Mouse (Mus musculus): ENCODE measurements at regions not wholly inside any gene's neighbourhood (a gene's known extent, or its start where the extent isn't known, plus 50 kb on each side); places are given as distances from the start of the nearest gene placed in this dataset.
A peak's percentile ranks its signal among the peaks of the same experiment; 100 is the strongest.

- DNase-seq (ENCODE audit: low spot score in 2 of 2) = peak; percentile 15 to 59
Measured at GRCm38 (mm10) chr2:73987441-73988105, 76.4 kb upstream of the Atp5g3 start.

GRCm38 (mm10) chr2:73985911-73986250 is 74.8 kb upstream of the Atp5g3 start:
- DNase-seq (ENCODE audit: low spot score in 2 of 2) = no peak

- no peak for DNase-seq (ENCODE audit: low spot score in 2 of 2)
Measured at GRCm38 (mm10) chr2:73985238-73985910, 74.2 kb upstream of the Atp5g3 start.

GRCm38 (mm10) chr2:73983166-73983565 is 72.0 kb upstream of the Atp5g3 start:
- no peak for DNase-seq (ENCODE audit: low spot score in 2 of 2)

DNA sequence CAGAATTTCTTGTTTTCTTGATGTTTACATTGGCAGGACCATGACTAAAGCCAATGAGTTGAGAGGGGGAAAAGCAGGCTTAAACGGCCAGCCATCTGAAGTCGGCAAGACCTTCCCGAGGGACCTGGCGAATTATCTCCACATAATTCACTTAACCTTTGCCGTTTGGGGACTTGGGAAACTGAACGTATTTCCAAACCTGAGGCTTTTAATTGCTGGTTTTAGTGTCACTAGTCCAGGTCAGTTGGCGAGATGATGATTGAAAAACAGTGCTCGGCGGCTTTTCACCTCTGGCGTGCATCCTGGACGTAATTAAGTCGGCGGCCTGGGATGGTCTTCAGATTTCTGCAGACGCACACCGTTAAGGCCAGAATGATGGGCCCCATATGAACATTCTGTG is 66.9 kb upstream of the Atp5g3 start:
- DNase-seq (ENCODE audit: low spot score in 2 of 2) = no peak

- no peak for DNase-seq (ENCODE audit: low spot score in 2 of 2)
Measured at GRCm38 (mm10) chr2:73973774-73974173, 62.6 kb upstream of the Atp5g3 start.

GRCm38 (mm10) chr2:73967618-73968017 is 56.5 kb upstream of the Atp5g3 start:
- no peak for DNase-seq (ENCODE audit: low spot score in 2 of 2)

- peak; percentile 29 to 32 for DNase-seq (ENCODE audit: low spot score in 2 of 2)
Measured at GRCm38 (mm10) chr2:73965595-73965994, 54.5 kb upstream of the Atp5g3 start.
